Mouse (Mus musculus) liver, embryonic 11.5 days (tissue): ENCODE results near the gene Mycbpap. TPM values are rescaled to one million over a fixed set of nuclear protein-coding genes. Genes with fewer than 3 reads are reported as not detected.

Experiments
- ATAC-seq: fragments of 200-750 bp; cut with Nextera tagmentation; replicated peaks from 2 replicates; pipeline ENCODE4 v1.8.0; 2017; ENCODE audit warnings: moderate number of reproducible peaks, mild to moderate bottlenecking, moderate TSS enrichment, moderate library complexity; ENCODE audit not compliant: low FRiP score
- DNase-seq: peaks from one replicate; pipeline ENCODE4 v3.0.0-alpha.2; 2017; ENCODE audit warnings: low spot score
- H3K27ac ChIP-seq: fragments of 300-500 bp; sonication (generic); 2 replicates; pipeline ENCODE4 v1.5.1; 2014; ENCODE audit warnings: mild to moderate bottlenecking, low read depth, low read length, control low read depth
- H3K27me3 ChIP-seq: fragments of 300-500 bp; sonication (generic); replicated peaks from 2 replicates; pipeline ENCODE4 v1.6.1; 2014; ENCODE audit warnings: low read length, mixed read lengths; ENCODE audit not compliant: control insufficient read depth, insufficient read depth
- H3K36me3 ChIP-seq: fragments of 300-500 bp; sonication (generic); 2 replicates; pipeline ENCODE4 v1.6.1; 2014; ENCODE audit warnings: mild to moderate bottlenecking, low read length, moderate library complexity, mixed read lengths; ENCODE audit not compliant: control insufficient read depth, insufficient read depth
- H3K4me1 ChIP-seq: fragments of 300-500 bp; sonication (generic); replicated peaks from 2 replicates; pipeline ENCODE4 v1.6.1; 2014; ENCODE audit warnings: low read length, mixed read lengths; ENCODE audit not compliant: control insufficient read depth, insufficient read depth
- H3K4me2 ChIP-seq: fragments of 300-500 bp; sonication (generic); 2 replicates; pipeline ENCODE4 v1.6.1; 2014; ENCODE audit warnings: mild to moderate bottlenecking, control low read depth, moderate library complexity
- H3K4me3 ChIP-seq: fragments of 300-500 bp; sonication (generic); 2 replicates; pipeline ENCODE4 v1.5.1; 2014; ENCODE audit warnings: low read depth, low read length, control low read depth
- H3K9ac ChIP-seq: fragments of 300-500 bp; sonication (generic); 2 replicates; pipeline ENCODE4 v1.6.1; 2014; ENCODE audit warnings: low read depth, low read length, control low read depth
- H3K9me3 ChIP-seq: fragments of 300-500 bp; sonication (generic); 2 replicates; pipeline ENCODE4 v1.6.1; 2016; ENCODE audit warnings: low read length, inconsistent platforms, mixed read lengths; ENCODE audit not compliant: control insufficient read depth
- WGBS: fragments of 180-500 bp; shearing (Covaris S2); extraction: QIAGEN DNeasy Blood & Tissue Kit; methylation state at CpG from one replicate; pipeline ENCODE4 v1.1.7; 2014; 5-methylcytosine and 5-hydroxymethylcytosine counted together
- polyA plus RNA-seq: library from polyadenylated mRNA; unstranded; fragments of >200 nt; fragmentation: Nextera tagmentation; extraction: Ambion mirVana; gene quantifications from 2 replicates; pipeline ENCODE4 v1.2.1, GENCODE M21; 2014

The Mycbpap gene
- polyA plus RNA-seq, 1 experiment from 2014 or later = 1.1 TPM

DNA sequence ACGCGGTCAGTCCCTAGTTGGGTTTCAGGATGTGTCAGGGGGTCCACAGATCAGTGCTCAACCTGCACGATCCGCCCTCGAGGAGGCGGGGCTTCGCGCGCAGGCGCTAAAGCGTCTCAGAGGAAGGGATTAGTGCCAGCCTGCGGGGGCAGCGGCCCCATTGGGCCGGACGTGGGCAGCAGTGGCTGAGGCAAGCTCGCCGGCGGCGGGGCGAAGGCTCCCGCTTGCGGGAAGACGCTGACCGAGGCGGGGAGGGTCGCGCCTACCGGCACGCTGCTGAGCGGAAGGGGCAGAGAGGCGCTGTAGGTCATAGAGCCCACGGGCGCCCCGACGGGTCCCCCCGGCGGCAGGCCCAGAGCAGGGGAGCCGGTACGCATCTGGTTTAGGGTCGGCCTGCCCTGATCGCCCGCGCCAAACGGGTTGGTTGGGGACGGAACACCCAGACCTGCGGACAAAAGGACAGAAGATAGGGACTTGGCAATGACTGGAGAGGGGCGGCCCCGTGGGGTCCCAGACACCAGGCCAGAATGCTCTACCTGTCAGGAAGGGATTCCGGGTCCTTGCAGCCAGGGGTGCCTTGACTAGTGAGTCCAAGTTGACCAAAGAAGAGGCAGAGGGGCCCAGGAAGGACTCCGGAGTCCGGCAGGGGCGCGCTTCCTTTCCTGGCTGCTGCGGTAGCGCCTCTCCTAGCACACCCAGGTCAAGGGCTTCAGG is 30.4 kb downstream of the Mycbpap start:
- H3K27me3 ChIP-seq = peaks cover 49% of the 10 kb centered on the region
- H3K9ac ChIP-seq = peak overlapping the region; percentile 59
- H3K4me2 ChIP-seq = peak overlapping the region; percentile 71
- ATAC-seq = no peak
- H3K27ac ChIP-seq = no peak overlapping the region
- no peaks in the 10 kb centered on the region for H3K36me3 ChIP-seq
- H3K4me1 ChIP-seq = no peaks in the 10 kb centered on the region; the same call in 1 of the 2 replicates
- 7% methylated on average over 55 of the region's 55 CpGs for WGBS
- no peaks in the 10 kb centered on the region for H3K9me3 ChIP-seq
- peak overlapping the region; percentile 50 for H3K4me3 ChIP-seq
- DNase-seq = no peak

DNA sequence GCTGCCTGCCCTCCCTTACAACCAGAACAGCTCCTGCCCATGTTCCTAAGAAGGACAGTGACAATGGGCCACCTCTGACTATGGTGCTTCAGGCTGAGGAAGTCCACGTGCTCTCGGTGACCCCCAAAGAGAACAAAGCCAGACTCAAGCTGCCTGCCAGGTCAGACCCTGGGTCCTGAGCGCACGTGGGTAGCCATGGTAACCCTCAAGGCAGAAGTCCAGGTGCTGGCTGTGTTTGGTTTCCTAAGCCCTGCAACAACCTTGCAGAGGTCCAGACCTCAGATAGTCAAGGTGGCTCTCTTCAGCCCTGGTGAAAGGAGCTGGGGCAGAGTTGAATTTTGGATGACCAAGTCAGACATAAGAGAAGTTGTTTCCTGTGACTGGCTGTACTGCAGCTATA is 31.8 kb downstream of the Mycbpap start:
- Histone ChIP-seq H3K27ac (no peak overlapping the region), H3K27me3 (peaks cover 60% of the 10 kb centered on the region), H3K4me1 (no peaks in the 10 kb centered on the region; the same call in 1 of the 2 replicates), H3K4me3 (no peak overlapping the region), H3K36me3 (no peaks in the 10 kb centered on the region), H3K9me3 (no peaks in the 10 kb centered on the region), H3K9ac (no peak overlapping the region), H3K4me2 (no peak overlapping the region)
- WGBS = 42% methylated on average over 4 of the region's 4 CpGs
- ATAC-seq = no peak
- no peak for DNase-seq

DNA sequence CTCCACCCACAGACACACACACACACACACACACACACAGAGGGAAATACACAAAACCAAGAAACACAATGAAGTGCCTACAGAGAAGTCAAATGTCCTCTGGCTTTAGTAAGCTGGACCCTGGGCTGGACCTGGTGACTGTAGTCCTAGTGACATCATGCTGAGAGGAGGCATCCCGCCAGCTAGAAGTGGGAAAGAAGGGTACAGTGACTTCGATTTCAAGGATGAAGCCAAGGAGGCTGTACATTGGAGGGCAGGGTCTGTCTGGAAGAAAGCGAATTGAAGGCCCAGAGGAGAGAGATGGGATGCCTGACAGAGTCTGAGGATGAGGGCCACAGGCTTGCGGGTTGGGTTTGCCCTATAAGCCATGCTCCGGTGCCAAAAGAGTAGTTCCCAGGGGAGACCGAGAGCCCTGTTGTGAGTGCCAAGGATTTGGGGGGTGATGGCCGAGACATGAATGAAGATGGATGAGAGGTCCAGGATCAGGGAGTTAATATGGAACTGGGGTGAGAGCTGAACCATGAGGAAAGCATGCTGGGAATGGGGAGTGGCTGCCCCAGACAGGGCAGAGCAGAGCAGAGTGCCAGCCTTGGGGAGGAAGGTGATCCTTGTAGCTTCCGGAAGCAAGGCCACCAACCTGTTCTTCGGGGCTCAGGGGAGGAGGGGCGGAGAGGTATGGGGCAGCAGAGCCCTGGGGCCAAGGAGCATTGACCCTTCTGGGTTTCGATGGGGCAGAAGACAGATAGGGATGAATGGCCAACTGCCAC is 32.6 kb downstream of the Mycbpap start:
- H3K4me1 ChIP-seq = no peaks in the 10 kb centered on the region; the same call in 1 of the 2 replicates
- no peak for DNase-seq
- H3K4me3 ChIP-seq = no peak overlapping the region
- ATAC-seq = no peak
- H3K27me3 ChIP-seq = peaks cover 61% of the 10 kb centered on the region
- 78% methylated on average over 11 of the region's 11 CpGs for WGBS
- H3K9ac ChIP-seq = no peak overlapping the region
- H3K9me3 ChIP-seq = no peaks in the 10 kb centered on the region
- H3K36me3 ChIP-seq = no peaks in the 10 kb centered on the region
- H3K27ac ChIP-seq = no peak overlapping the region
- H3K4me2 ChIP-seq = no peak overlapping the region

DNA sequence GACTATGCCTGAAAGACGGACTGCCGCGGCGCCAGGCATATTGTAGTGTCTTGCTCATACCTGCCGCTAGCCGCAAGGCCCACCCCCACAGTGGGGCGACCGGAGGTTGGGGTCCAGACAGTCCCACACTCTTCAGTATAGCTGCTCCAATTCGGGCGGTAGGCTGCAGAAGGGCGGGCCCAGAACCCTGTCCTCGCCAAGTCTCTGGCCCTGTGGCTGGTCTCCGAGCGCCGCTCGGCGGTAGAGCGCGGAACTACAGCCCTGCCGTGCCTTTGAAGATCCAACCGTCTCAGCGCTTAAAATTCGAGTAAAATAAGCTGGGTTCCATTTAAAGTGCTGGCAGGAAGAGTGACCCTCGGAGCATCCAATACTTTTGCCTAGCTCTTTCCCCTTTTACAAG is 35.5 kb downstream of the Mycbpap start, which contains the start of gene Spata20:
Gene Spata20, minus strand, starts transcription at position 179 of the 400 bp plus-strand sequence.
- H3K27ac ChIP-seq = no peak within 1 kb of the TSS
- H3K4me1 ChIP-seq = no peaks in the 10 kb centered on the region
- no peaks in the 10 kb centered on the region for H3K9me3 ChIP-seq
- 4% methylated on average over 24 of the region's 24 CpGs for WGBS
- H3K27me3 ChIP-seq = peaks cover 43% of the 10 kb centered on the region
- no peak within 1 kb of the TSS for H3K9ac ChIP-seq
- DNase-seq (peak; percentile 79), ATAC-seq (peak; percentile 56; the same call in 1 of the 2 replicates)
- no peaks in the 10 kb centered on the region for H3K36me3 ChIP-seq
- no peak within 1 kb of the TSS for H3K4me3 ChIP-seq
- H3K4me2 ChIP-seq = peak within 1 kb of the TSS; percentile 18; the same call in 1 of the 2 replicates

DNA sequence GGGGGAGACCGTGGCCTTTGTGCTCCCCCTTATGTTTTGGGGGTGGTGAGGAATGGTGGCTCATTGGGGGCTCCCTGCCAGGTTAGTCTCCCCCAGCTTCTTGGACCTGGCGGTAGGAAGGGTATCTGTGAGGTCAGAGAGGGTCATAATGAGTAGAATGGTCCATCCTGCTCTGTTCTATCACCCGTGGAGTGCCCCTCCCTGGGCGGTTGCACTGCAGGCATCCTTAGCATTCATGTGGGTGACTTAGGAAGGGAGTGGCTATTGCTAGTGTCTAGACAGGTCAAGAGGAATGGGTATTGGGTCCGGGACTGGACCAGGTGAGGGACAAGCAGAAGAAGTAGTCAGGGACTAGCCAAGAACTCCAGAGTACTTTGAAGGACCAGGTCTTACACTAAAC is 36.3 kb downstream of the Mycbpap start:
- Histone ChIP-seq H3K36me3 (no peaks in the 10 kb centered on the region), H3K9me3 (no peaks in the 10 kb centered on the region), H3K27me3 (peaks cover 38% of the 10 kb centered on the region), H3K4me2 (no peak overlapping the region), H3K9ac (no peak overlapping the region), H3K27ac (no peak overlapping the region), H3K4me1 (no peaks in the 10 kb centered on the region), H3K4me3 (no peak overlapping the region)
- WGBS = 66% methylated on average over 5 of the region's 5 CpGs
- DNase-seq (no peak), ATAC-seq (no peak)

DNA sequence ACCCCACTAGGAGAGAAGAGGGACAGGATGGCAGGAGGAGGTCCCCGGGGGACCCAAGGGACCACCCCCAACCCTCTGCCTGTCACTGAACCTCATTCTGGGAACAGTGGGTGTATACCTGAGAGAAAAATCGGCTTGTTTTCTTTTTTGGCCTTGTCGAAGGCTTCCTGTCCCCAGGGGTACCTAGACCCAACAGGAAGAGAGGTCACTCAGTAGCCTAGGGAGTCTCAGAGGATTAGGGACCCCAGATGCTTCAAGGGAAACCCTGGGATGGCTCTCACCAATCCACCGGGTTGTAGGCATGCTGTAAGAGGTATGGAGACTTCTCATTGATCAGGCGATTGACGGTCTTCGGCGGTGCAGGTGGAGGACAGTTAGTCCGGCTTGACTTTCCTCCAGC is 36.9 kb downstream of the Mycbpap start:
- Histone ChIP-seq H3K27ac (no peak overlapping the region), H3K4me2 (no peak overlapping the region), H3K36me3 (no peaks in the 10 kb centered on the region), H3K9ac (no peak overlapping the region), H3K27me3 (peaks cover 33% of the 10 kb centered on the region), H3K4me3 (no peak overlapping the region), H3K9me3 (no peaks in the 10 kb centered on the region), H3K4me1 (no peaks in the 10 kb centered on the region)
- DNase-seq (no peak), ATAC-seq (no peak)
- WGBS = 84% methylated on average over 9 of the region's 9 CpGs

DNA sequence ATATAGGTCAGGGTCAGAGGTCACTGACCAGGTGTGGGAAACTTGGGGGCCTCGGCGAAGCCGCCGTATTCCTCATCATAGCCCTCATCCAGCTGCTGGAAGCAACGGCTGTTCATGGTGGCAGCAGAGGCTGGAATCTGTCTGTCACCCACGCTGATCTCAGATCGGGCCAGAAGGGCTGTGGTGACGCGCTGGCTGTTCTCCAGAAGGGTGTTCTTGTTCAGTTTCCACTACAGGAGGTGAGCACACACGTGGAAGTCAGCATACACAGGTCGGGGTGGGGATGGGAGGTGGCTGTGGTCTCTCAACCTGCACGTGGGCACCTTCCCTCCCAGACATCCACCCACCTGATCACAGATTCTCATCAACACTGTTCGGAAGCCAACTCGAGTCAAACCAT is 37.6 kb downstream of the Mycbpap start:
- Histone ChIP-seq H3K4me2 (no peak overlapping the region), H3K9ac (no peak overlapping the region), H3K4me1 (no peaks in the 10 kb centered on the region), H3K36me3 (no peaks in the 10 kb centered on the region), H3K27me3 (peaks cover 33% of the 10 kb centered on the region), H3K9me3 (no peaks in the 10 kb centered on the region), H3K4me3 (no peak overlapping the region), H3K27ac (no peak overlapping the region)
- no peak for ATAC-seq
- 78% methylated on average over 14 of the region's 14 CpGs for WGBS
- no peak for DNase-seq

DNA sequence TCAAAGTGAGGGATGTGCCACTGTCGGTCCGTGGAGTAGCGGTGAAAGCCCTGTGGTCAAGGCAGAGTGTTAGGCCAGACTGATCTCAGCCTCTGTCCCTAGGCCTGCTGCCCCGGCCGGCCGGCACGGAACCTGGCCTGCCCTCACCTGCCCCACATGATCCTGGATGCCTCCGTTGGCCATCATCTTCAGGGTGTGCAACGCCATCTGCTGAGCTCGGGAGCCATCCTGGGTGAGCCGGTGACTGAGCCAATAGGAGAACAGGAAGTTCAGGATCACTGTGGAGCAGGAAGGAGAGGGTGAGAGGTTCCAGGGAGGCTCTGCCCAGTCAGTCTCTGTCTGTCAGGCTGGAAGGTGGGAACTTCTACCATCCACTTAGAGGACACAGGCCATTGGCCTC is 38.1 kb downstream of the Mycbpap start:
- H3K9me3 ChIP-seq = no peaks in the 10 kb centered on the region
- H3K36me3 ChIP-seq = no peaks in the 10 kb centered on the region
- H3K4me1 ChIP-seq = no peaks in the 10 kb centered on the region
- DNase-seq (no peak), ATAC-seq (no peak)
- H3K27ac ChIP-seq = no peak overlapping the region
- no peak overlapping the region for H3K9ac ChIP-seq
- no peak overlapping the region for H3K4me2 ChIP-seq
- H3K27me3 ChIP-seq = peaks cover 35% of the 10 kb centered on the region
- H3K4me3 ChIP-seq = no peak overlapping the region
- 69% methylated on average over 11 of the region's 11 CpGs for WGBS
